Mouse (Mus musculus) brown adipose tissue, adult 24 weeks (tissue): Measurements from ENCODE around the gene Clpsl2. TPM values are rescaled to one million over a fixed set of nuclear protein-coding genes. Genes with fewer than 3 reads are reported as not detected.
"Not testable (repeated sequence)": the region's sequence is repeated elsewhere in the genome, so short reads cannot be mapped to it uniquely, and the experiment has no call there.

Experiments used
- H3K27ac ChIP-seq: fragments of 200-500 bp; replicated peaks from 2 replicates; pipeline ENCODE4 v1.5.1; 2012; ENCODE audit warnings: low read depth, mild to moderate bottlenecking, low read length
- H3K4me1 ChIP-seq: fragments of 200-500 bp; 2 replicates; pipeline ENCODE4 v1.6.1; 2012; ENCODE audit warnings: low read length, mixed read lengths; ENCODE audit not compliant: control insufficient read depth, insufficient read depth, insufficient read length
- H3K4me3 ChIP-seq: fragments of 200-500 bp; 2 replicates; pipeline ENCODE4 v1.5.1; 2012; ENCODE audit warnings: low read depth, mild to moderate bottlenecking, low read length, moderate library complexity; ENCODE audit not compliant: insufficient read depth
- polyA plus RNA-seq: library from polyadenylated mRNA; stranded (reverse); fragments of >200 nt; gene quantifications from 2 replicates; pipeline ENCODE4 v1.2.4, GENCODE M21; 2012; ENCODE audit not compliant: missing spikeins, insufficient read depth, insufficient read length

Gene Clpsl2
- polyA plus RNA-seq, 1 experiment, result not detected

GRCm38 (mm10) chr17:28528043-28528351 is 21.2 kb upstream of the Clpsl2 start:
- no peaks in the 10 kb centered on the region for H3K4me1 ChIP-seq
- H3K27ac ChIP-seq, result no peak overlapping the region
- peak overlapping the region; percentile 21; the same call in 1 of the 2 replicates for H3K4me3 ChIP-seq

GRCm38 (mm10) chr17:28529116-28529515 is 20.1 kb upstream of the Clpsl2 start:
- H3K27ac ChIP-seq, result no peak overlapping the region
- no peak overlapping the region for H3K4me3 ChIP-seq
- H3K4me1 ChIP-seq, result no peaks in the 10 kb centered on the region

GRCm38 (mm10) chr17:28530506-28530905 is 18.7 kb upstream of the Clpsl2 start, which contains the start of gene Armc12:
Gene Armc12 (plus strand): TSS chr17:28530806.
- Histone ChIP-seq H3K27ac (no peak within 1 kb of the TSS), H3K4me1 (no peaks in the 10 kb centered on the region), H3K4me3 (no peak within 1 kb of the TSS)

GRCm38 (mm10) chr17:28531946-28532345 is 17.3 kb upstream of the Clpsl2 start:
- Histone ChIP-seq H3K4me1 (no peaks in the 10 kb centered on the region), H3K4me3 (no peak overlapping the region), H3K27ac (no peak overlapping the region)

GRCm38 (mm10) chr17:28532557-28532956 is 16.7 kb upstream of the Clpsl2 start:
- H3K4me3 ChIP-seq, result no peak overlapping the region
- no peak overlapping the region for H3K27ac ChIP-seq

GRCm38 (mm10) chr17:28533327-28533726 is 15.9 kb upstream of the Clpsl2 start:
- no peaks in the 10 kb centered on the region for H3K4me1 ChIP-seq
- no peak overlapping the region for H3K4me3 ChIP-seq
- no peak overlapping the region for H3K27ac ChIP-seq

More at GRCm38 (mm10) chr17:28532557-28532956, 16.7 kb upstream of the Clpsl2 start:
- H3K4me1 ChIP-seq, result no peaks in the 10 kb centered on the region

- H3K4me3 ChIP-seq, result no peak overlapping the region
- H3K27ac ChIP-seq, result no peak overlapping the region
- H3K4me1 ChIP-seq, result no peaks in the 10 kb centered on the region
Observed at GRCm38 (mm10) chr17:28537881-28538280, 11.3 kb upstream of the Clpsl2 start.

- Histone ChIP-seq H3K4me3 (no peak overlapping the region), H3K27ac (no peak overlapping the region), H3K4me1 (no peaks in the 10 kb centered on the region)
Observed at GRCm38 (mm10) chr17:28546925-28547324, 2.3 kb upstream of the Clpsl2 start.

GRCm38 (mm10) chr17:28548550-28548949 is 661 bp upstream of the Clpsl2 start:
- Histone ChIP-seq H3K27ac (no peak overlapping the region), H3K4me3 (no peak overlapping the region), H3K4me1 (no peaks in the 10 kb centered on the region)

GRCm38 (mm10) chr17:28553040-28553793 is 4.0 kb downstream of the Clpsl2 start:
- Histone ChIP-seq H3K27ac (no peak overlapping the region), H3K4me1 (no peaks in the 10 kb centered on the region), H3K4me3 (no peak overlapping the region)

GRCm38 (mm10) chr17:28554021-28554420 is 4.8 kb downstream of the Clpsl2 start:
- not testable (repeated sequence) for H3K4me1 ChIP-seq, H3K27ac ChIP-seq, H3K4me3 ChIP-seq

- Histone ChIP-seq H3K4me3 (no peak overlapping the region), H3K4me1 (no peaks in the 10 kb centered on the region), H3K27ac (no peak overlapping the region)
Observed at GRCm38 (mm10) chr17:28556635-28557396, 7.6 kb downstream of the Clpsl2 start.

GRCm38 (mm10) chr17:28557772-28558171 is 8.6 kb downstream of the Clpsl2 start:
- Histone ChIP-seq H3K27ac (no peak overlapping the region), H3K4me1 (no peaks in the 10 kb centered on the region), H3K4me3 (no peak overlapping the region)

- no peaks in the 10 kb centered on the region for H3K4me1 ChIP-seq
- H3K27ac ChIP-seq, result no peak within 1 kb of the TSS
- H3K4me3 ChIP-seq, result no peak within 1 kb of the TSS
Observed at GRCm38 (mm10) chr17:28560598-28560997, 11.4 kb downstream of the Clpsl2 start, which contains the start of gene Clps. Gene Clps (minus strand): TSS chr17:28560766.

- no peaks in the 10 kb centered on the region for H3K4me1 ChIP-seq
- no peak overlapping the region for H3K27ac ChIP-seq
- H3K4me3 ChIP-seq, result no peak overlapping the region
Observed at GRCm38 (mm10) chr17:28561613-28562012, 12.4 kb downstream of the Clpsl2 start.

- H3K4me1 ChIP-seq, result no peaks in the 10 kb centered on the region
- no peak overlapping the region for H3K27ac ChIP-seq
Observed at GRCm38 (mm10) chr17:28565181-28565580, 16.0 kb downstream of the Clpsl2 start.

More at GRCm38 (mm10) chr17:28565181-28565580, 16.0 kb downstream of the Clpsl2 start:
- no peak overlapping the region for H3K4me3 ChIP-seq
